Mouse (Mus musculus) embryonic facial prominence, embryonic 11.5 days (tissue): ENCODE results near the gene Serpini1. TPM values are rescaled to one million over a fixed set of nuclear protein-coding genes. Genes with fewer than 3 reads are reported as not detected.

Experiments
- ATAC-seq: fragments of 200-750 bp; cut with Nextera tagmentation; replicated peaks from 2 replicates; pipeline ENCODE4 v1.8.0; 2017; ENCODE audit warnings: low read depth; ENCODE audit not compliant: insufficient number of reproducible peaks, low FRiP score, low TSS enrichment
- DNase-seq: peaks from one replicate; pipeline ENCODE4 v3.0.0-alpha.2; 2015; ENCODE audit warnings: low spot score
- H3K27ac ChIP-seq: fragments of 300-500 bp; sonication (generic); replicated peaks from 2 replicates; pipeline ENCODE4 v1.5.1; 2014; ENCODE audit warnings: mild to moderate bottlenecking, low read depth, low read length, control low read depth
- H3K27me3 ChIP-seq: fragments of 300-500 bp; sonication (generic); 2 replicates; pipeline ENCODE4 v1.6.1; 2014; ENCODE audit warnings: mild to moderate bottlenecking, low read length, moderate library complexity, mixed read lengths; ENCODE audit not compliant: control insufficient read depth, insufficient read depth
- H3K36me3 ChIP-seq: fragments of 300-500 bp; sonication (generic); replicated peaks from 2 replicates; pipeline ENCODE4 v1.6.1; 2014; ENCODE audit warnings: low read depth, mild to moderate bottlenecking, low read length, moderate library complexity, mixed read lengths; ENCODE audit not compliant: control insufficient read depth, insufficient read depth
- H3K4me1 ChIP-seq: fragments of 300-500 bp; sonication (generic); 2 replicates; pipeline ENCODE4 v1.6.1; 2014; ENCODE audit warnings: low read length, mixed read lengths; ENCODE audit not compliant: control insufficient read depth, insufficient read depth
- H3K4me2 ChIP-seq: fragments of 300-500 bp; sonication (generic); 2 replicates; pipeline ENCODE4 v1.6.1; 2014; ENCODE audit warnings: low read depth, mild to moderate bottlenecking, control low read depth, low read length, moderate library complexity
- H3K4me3 ChIP-seq: fragments of 300-500 bp; sonication (generic); 2 replicates; pipeline ENCODE4 v1.5.1; 2014; ENCODE audit warnings: low read depth, low read length, control low read depth
- H3K9ac ChIP-seq: fragments of 300-500 bp; sonication (generic); replicated peaks from 2 replicates; pipeline ENCODE4 v1.6.1; 2014; ENCODE audit warnings: mild to moderate bottlenecking, control low read depth, low read length
- H3K9me3 ChIP-seq: fragments of 300-500 bp; sonication (generic); replicated peaks from 2 replicates; pipeline ENCODE4 v1.6.1; 2016; ENCODE audit warnings: mild to moderate bottlenecking, low read length, inconsistent platforms, mixed read lengths; ENCODE audit not compliant: control insufficient read depth
- WGBS: fragments of 180-500 bp; shearing (Covaris S2); extraction: QIAGEN DNeasy Blood & Tissue Kit; methylation state at CpG from one replicate; pipeline ENCODE4 v1.1.7; 2014; 5-methylcytosine and 5-hydroxymethylcytosine counted together
- polyA plus RNA-seq: library from polyadenylated mRNA; unstranded; fragments of >200 nt; fragmentation: Nextera tagmentation; extraction: Ambion mirVana; gene quantifications from 2 replicates; pipeline ENCODE4 v1.2.1, GENCODE M21; 2014

The Serpini1 gene
- polyA plus RNA-seq, 1 experiment from 2014 or later = 15.7 TPM

DNA sequence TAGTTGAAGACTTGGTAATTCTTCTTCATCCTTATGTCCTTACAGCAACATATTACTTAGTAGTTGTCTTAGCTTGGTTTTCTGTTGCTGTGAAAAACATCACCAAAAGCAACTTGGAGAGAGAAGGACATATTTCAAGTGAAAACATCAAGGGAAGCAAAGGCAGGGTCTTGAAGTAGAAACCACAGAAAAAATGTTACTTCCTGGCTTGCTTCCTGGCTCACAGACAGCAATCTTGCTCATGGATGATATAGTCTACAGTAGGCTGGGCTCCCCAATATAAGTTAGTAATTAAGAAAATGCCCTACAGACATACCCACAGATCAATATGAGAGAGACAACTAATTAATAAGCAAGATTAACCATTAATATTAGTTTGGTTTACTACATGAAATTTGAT is 125.5 kb downstream of the Serpini1 start:
- no peaks in the 10 kb centered on the region for H3K27me3 ChIP-seq
- H3K9me3 ChIP-seq = no peaks in the 10 kb centered on the region
- ATAC-seq (no peak), DNase-seq (no peak)
- no peak overlapping the region for H3K4me2 ChIP-seq
- no peak overlapping the region for H3K27ac ChIP-seq
- no peak overlapping the region for H3K9ac ChIP-seq
- no peak overlapping the region for H3K4me3 ChIP-seq
- no peaks in the 10 kb centered on the region for H3K4me1 ChIP-seq
- no peaks in the 10 kb centered on the region for H3K36me3 ChIP-seq

- no peaks in the 10 kb centered on the region for H3K4me1 ChIP-seq
- H3K4me3 ChIP-seq = no peak overlapping the region
- no peak for ATAC-seq
- no peak for DNase-seq
- H3K9ac ChIP-seq = no peak overlapping the region
- WGBS = 89% methylated on average over 2 of the region's 2 CpGs
- no peaks in the 10 kb centered on the region for H3K9me3 ChIP-seq
- no peak overlapping the region for H3K27ac ChIP-seq
- H3K4me2 ChIP-seq = no peak overlapping the region
- no peaks in the 10 kb centered on the region for H3K27me3 ChIP-seq
- no peaks in the 10 kb centered on the region for H3K36me3 ChIP-seq
Observed at GRCm38 (mm10) chr3:75686775-75687174, 129.4 kb downstream of the Serpini1 start.

GRCm38 (mm10) chr3:75687187-75687825 is 130.0 kb downstream of the Serpini1 start:
- Histone ChIP-seq H3K36me3 (no peaks in the 10 kb centered on the region), H3K4me3 (no peak overlapping the region), H3K4me2 (no peak overlapping the region), H3K9ac (no peak overlapping the region), H3K4me1 (no peaks in the 10 kb centered on the region), H3K9me3 (no peaks in the 10 kb centered on the region), H3K27ac (no peak overlapping the region), H3K27me3 (no peaks in the 10 kb centered on the region)
- 86% methylated on average over 3 of the region's 3 CpGs for WGBS
- no peak for ATAC-seq
- DNase-seq = no peak

GRCm38 (mm10) chr3:75690321-75690720 is 133.0 kb downstream of the Serpini1 start:
- H3K27me3 ChIP-seq = no peaks in the 10 kb centered on the region
- H3K4me1 ChIP-seq = no peaks in the 10 kb centered on the region
- no peak overlapping the region for H3K4me2 ChIP-seq
- DNase-seq (no peak), ATAC-seq (no peak)
- no peak overlapping the region for H3K4me3 ChIP-seq
- H3K27ac ChIP-seq = no peak overlapping the region
- H3K9me3 ChIP-seq = no peaks in the 10 kb centered on the region
- no peaks in the 10 kb centered on the region for H3K36me3 ChIP-seq
- H3K9ac ChIP-seq = no peak overlapping the region

DNA sequence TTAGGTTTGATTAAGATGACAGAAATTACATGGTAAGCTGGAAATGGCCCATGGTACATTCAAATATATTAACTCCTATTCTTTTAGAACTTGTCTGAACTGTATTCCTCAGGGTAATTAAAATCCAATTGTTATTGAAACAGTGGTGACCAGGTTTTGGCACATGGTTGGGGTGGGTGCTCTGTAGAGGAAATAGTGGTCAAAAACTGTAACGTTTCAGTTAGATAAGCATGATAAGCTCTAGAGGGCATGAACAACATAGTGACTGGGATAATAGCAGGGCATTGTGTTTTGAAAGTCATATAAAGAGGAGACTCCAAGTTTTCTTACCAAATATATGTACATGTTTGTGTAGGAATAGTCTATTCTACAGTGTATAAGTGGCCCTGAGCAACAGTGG is 134.7 kb downstream of the Serpini1 start:
- Histone ChIP-seq H3K4me3 (no peak overlapping the region), H3K27me3 (no peaks in the 10 kb centered on the region), H3K4me2 (no peak overlapping the region), H3K9me3 (no peaks in the 10 kb centered on the region), H3K36me3 (no peaks in the 10 kb centered on the region), H3K4me1 (no peaks in the 10 kb centered on the region), H3K9ac (no peak overlapping the region), H3K27ac (no peak overlapping the region)
- ATAC-seq (no peak), DNase-seq (no peak)
- 73% methylated on average over 1 of the region's 1 CpGs for WGBS

Other genes starting within 250 kb of the Serpini1 start
- not detected in 2 replicates for gene Wdr49, start 75.4 kb upstream of the Serpini1 start, polyA plus RNA-seq
- gene Pdcd10, start 691 bp upstream of the Serpini1 start, polyA plus RNA-seq = 109 TPM in 2 replicates
- gene Gm29133, start 190.7 kb downstream of the Serpini1 start, polyA plus RNA-seq = not detected in 2 replicates